Mouse (Mus musculus) telencephalon, adult 2 months (tissue): ENCODE measurements around the gene Pmp22.
A peak's percentile ranks its signal among the peaks of the same experiment; 100 is the strongest.

Experiments
- DNase-seq: peaks from one replicate; pipeline ENCODE4 v3.0.0-alpha.2; 2011; ENCODE audit warnings: low read depth, low spot score

Gene Pmp22

DNA sequence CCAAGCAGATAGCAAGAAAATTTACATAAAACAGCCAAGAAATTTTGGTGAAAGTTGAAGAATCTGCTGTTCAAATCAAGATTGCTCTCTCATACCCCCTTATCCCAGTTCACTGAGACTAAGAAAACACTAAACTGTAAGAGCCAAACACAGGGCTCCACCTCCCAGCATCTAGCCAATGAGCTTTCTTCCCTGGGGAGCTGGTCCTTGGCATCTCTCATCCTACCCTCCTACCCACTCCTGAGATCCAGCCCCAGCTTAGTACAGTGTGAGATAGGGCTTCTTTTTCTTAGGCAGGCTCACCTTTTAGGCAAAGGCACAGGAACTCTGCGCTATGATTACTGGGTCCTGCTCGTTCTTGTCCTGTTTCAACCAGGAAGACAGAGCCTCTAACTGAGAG, 34.0 kb downstream of the Pmp22 start:
- no peak for DNase-seq

- DNase-seq, result no peak
These were observed 34.8 kb downstream of the Pmp22 start for GRCm38 (mm10) chr11:63163550-63163949.

- DNase-seq, result no peak
These were observed 35.4 kb downstream of the Pmp22 start for GRCm38 (mm10) chr11:63163986-63164682.

- DNase-seq, result no peak
These were observed 36.1 kb downstream of the Pmp22 start for GRCm38 (mm10) chr11:63164756-63165484.

DNA sequence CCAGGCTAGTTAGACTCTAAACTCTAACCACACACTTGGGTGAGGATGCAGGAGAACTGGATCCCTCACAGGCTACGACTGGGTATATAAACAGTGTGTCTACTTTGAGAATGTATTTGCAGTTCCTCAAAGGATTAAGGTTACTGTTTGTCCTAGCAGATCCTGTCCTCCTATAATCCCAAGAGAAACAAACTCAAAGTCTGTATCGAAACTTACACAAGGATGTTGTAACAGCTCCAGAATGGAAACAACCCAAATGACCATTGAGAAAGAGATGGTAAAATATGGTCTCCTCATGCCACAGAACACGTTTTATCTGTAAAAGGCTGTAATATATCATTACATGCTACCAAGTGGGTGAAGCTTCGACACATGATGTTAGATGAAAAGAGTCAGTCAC, 39.0 kb downstream of the Pmp22 start:
- no peak for DNase-seq

DNA sequence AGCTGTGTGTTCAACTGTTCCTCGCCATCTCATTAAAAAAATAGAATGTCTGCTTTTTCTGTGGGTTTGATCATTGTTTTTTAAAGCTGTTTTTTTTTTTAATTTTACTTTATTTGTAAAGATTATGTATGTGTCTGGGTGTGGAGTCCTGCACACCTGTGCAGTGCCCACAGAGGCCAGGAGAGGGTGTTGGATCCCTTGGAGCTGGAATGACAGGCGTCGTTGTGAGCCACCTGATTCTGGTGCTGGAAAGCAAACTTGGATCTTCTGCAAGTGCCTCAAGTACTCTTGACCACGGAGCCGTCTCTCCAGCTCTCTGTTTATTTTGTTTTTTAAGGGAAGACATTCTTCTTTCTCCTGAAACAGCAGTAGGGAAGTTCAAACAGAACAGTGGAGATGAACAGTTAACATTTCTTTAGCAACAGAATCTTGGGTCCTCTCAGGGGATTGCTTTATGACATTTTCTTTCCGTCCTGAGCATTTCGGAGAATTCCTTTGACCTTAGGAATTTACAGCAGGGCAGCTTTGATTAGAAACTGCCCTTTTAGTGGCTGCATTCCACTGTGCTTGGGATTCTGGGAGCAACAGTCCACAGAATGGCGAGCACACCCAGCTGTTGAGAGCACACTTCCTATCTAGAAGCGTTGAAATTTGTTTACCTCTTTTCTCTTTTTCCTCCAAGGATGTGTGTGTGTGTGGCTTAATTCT, 39.9 kb downstream of the Pmp22 start:
- no peak for DNase-seq

GRCm38 (mm10) chr11:63171977-63172376, 43.2 kb downstream of the Pmp22 start:
- DNase-seq, result no peak

DNA sequence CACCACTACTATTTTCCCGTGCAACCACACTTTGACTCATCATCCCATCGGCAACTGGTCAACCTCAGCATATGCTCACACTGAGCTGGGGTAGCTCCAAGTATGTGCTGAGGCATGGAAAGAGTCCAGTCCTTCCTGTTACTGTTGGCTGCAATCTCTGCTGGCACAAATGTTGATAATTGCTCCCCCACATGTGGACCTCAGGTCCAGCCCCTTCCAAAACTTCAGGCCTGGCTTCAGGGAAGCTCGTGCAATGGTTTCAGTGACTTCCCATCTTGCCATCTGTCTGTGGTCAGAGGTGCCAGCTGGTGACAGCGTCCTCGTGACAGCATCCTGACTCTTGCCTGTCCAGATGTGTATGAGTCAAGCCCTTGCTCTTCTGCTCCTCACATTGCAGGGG, 44.8 kb downstream of the Pmp22 start:
- DNase-seq, result no peak

GRCm38 (mm10) chr11:63175302-63175701, 46.5 kb downstream of the Pmp22 start:
- DNase-seq, result no peak

DNA sequence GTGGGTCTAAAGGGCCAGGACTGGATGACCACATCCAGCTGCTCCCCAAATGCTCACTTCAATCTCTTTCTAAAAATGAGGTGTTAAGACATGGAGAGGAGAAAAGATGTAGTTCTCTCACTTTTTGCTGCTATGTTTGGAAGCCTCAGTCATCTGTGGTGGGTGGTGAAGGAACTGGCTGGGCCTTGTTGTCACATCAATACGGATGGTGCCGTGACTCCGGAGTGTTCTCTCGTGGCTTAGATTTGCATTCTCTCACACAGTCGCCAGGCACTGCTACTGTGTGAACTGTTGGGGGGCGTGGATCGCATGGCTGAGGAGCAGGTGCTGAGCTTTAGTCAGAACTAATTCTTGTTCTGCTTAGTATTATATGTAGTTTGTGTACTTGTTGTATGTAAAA, 47.6 kb downstream of the Pmp22 start:
- peak; percentile 78 for DNase-seq

GRCm38 (mm10) chr11:63180262-63181101, 51.7 kb downstream of the Pmp22 start:
- DNase-seq, result no peak

DNA sequence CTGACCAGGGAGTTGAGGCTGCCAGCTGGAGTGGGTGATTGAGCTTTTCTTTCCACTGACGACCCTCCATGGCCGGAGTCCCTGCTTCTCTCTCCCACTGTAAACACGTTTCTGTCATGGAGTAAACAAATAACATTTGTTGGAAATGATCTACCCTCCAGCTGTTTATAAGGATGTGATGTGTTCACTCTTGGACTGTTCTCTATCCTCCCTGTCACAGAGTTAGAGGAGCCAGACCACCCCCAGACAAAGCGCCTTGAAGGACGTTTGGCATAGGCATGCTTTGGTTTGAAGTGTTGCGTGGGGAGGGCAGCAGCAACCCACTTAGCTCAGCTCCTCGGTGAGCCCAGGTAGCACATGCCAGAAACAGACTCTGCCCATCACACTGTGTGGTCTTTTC, 60.0 kb downstream of the Pmp22 start:
- no peak for DNase-seq

DNA sequence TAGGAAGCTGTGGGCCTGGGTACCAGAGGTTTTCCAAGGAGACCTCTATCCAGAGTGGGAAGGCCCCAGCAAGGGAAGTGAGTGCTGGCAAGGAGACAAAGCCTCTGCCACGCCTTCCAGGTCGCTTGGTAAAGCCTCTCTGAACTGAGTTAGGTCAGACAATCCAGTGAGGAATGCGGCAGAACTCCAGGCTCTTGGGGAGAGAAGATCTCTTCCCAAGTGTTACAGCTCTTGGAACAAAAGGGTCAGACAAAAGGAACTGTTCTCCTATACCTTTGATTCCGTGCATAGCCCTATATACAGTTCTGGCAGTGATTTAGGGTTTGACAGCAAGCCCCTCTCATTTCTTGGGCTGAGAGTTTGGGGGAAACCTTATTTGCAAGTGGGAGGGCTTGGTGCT, 69.3 kb downstream of the Pmp22 start:
- DNase-seq, result no peak

DNA sequence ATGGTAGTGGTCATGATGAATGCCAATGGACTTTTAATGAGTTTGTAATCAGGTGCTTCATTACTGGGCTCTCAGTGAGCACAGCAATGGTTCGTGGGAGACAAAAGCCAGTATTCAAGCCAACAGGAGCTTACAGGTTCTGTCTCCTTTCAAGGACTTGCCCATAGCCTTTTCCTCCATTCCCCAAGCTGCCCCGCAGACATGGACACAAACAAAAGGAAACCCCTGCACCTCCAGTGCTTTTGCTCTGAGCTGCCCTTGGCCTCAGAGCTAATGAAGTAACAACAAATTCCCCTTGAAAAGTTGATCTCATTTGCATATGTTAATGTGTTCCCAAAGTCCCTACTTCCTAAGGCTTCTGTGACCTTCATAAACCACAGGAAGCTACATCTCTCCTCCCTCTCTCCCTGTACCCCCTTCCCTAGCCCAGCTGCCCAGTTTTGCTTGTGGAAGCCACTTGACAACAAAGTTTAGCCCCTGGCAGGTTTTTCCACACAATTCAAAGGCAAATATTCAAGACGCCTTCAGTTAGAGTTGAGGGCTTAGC, 73.3 kb downstream of the Pmp22 start:
- DNase-seq, result no peak
